Mouse (Mus musculus) 416B (cell line): ENCODE data around the gene Egfl7.

Experiments used
- DNase-seq: peaks from one replicate; pipeline ENCODE4 v3.0.0; 2011; ENCODE audit warnings: low read depth

Gene Egfl7

DNA sequence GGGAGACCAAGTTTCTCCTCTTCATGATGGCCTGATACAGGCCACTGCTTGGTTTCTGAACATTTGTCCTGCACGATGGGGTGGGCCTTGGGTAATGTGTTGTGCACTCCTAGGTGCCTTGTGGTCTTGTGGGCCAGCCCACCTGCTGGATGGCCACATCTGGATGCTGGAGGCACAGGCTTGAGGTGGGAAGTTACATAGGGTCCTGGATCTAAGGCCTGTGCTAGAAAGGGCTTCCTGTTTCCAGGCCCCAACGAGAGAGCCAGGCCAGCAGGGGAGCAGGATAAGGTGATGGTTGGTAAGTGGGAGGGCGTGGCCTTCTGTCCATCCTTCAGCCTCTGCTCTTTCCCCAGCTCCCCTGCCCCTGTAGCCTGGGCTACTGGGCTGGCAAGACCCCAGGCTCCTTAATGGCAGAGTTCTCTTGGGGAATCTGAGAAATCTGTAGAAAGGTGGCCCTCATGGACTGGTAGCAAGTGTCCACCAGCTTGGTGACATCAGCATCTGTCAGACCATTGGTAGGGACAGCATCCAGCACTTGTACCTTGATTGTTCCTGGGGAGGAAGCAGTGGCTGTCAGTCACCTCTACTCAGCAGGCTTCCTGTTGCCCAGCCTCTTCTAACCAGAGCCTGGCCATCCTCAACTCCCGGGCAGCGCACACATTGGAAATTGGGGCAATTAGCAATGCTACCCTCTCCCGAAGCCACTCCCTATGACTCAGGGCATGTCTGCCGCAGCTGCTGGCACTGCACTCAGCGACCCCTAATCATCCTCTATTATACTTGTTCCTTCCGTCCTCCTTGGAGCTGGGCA, 13.6 kb downstream of the Egfl7 start:
- no peak for DNase-seq

DNA sequence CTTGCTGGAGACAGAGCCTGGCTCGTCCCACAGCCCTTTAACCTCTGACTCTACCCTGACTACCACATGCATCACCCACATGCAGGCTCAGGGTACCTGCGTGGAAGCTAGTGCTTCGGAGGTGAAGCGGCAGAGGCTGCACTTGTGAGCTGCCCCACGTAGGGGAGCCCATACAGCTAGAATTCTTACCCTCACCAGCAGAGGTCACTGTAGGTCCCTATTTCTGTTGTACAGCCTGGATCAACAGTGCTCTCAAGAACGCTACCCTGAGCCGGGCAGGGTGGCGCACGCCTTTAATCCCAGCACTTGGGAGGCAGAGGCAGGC, 14.2 kb downstream of the Egfl7 start:
- peak; percentile 82 for DNase-seq

DNA sequence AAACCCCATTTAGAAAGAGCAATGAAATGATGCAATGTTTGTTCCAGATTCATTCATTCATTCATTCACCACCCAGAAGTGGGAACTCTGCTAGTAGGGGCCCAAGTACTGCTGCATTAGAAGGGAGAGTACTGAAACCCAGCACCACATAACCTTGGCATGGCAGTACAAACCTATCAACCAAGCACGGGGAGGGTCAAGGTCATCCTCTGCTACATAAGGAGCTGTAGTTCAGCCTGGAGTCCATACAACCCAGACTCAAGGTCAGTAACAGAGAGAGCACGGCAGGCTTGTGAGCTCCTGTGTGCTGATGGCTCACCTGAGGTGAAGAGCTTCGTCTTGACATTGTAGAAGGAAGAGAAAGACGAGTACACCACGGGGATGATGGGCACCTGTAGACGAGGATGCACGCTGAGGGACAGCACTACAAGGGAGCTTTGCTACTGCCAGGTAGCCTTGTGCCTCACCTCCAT, 14.7 kb downstream of the Egfl7 start:
- no peak for DNase-seq

DNA sequence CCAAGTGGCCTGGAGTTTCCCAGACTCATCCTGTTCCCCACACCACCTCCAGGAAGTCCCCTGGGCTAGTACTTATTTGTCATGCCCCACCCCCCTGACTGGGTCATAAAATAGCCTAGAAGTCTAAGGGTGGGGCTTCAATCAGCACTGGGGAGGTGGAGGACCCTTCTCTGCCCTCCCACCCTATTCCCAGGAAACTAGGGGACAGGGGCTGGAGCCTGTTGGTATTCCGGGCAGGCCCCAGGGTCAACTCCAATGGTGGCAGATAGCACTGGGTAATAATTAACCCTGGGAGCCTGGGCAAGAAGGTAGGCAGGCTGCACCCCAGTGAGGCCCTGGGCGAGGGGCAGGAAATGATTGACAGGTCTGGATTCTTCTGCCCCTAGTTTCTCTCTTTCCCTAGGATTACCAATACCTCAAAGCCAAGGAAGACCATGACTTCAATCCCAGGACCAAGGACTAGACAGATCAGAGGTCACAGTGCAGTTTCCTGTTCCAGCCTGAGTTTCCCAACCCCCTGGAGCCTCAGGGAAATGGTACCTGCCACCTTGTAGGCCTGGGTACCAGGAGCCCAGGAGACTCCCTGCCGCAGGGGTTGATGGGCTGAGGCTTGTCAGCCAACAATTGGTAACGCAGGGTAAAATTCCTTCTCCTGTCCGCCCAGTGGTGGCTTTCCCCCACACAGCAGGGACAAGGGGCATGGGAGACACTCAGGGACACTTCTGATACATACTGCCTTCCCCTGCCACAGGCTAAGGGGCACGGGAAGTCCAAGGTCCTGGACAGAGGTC, 15.3 kb downstream of the Egfl7 start:
- no peak for DNase-seq

DNA sequence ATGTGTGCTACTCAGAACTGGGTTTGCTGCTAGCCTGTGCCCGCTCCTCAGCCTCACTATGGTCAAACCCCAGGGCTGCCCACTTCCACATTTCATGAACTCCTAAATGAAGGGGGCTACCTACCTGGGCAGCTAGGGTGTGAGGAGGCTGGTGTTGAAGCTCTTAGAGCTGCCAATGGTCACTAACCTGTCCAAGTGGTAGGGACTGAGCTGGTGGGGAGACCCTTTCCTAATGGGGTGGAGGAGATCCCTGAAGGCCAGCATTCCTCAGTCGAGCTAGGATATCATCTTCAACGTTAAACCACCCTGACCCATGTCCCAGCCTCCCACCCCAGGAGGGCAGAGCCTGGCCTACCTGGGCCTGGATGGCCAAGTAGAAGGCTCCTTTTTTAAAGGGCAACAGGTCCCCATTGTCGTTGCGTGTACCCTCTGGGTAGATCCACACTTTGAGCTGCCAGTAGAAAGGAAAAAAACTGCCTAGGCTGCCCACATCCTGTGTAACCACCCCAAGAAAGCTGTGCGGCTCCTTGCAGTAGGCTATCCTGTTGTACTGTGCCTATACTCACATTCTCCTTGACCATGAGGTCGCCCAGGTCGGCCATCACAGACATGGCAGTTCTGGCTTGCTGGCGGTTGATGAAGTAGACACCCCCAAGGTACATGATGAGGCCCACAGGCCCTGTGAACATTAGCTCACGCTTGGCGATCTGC, 16.1 kb downstream of the Egfl7 start:
- no peak for DNase-seq

DNA sequence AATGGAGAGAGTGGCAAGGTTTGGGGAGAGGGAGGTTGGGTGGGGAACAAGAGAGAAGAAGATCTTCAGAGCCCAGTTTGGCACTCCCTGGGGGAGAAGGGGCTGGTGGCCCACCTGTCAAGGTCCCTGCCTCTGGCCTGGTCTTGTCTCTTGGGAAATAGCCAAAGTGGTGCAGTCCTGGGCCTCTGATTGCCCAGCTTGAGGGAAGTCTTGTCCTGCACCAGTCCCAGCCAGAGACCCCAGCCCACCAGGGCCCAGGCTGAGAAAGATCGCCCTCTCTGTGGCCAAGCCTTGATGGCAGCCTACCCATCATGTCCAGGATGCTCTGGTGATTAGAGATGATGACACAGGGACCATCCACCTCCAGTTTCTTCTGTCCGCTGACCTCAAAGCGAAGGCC, 17.1 kb downstream of the Egfl7 start:
- no peak for DNase-seq

DNA sequence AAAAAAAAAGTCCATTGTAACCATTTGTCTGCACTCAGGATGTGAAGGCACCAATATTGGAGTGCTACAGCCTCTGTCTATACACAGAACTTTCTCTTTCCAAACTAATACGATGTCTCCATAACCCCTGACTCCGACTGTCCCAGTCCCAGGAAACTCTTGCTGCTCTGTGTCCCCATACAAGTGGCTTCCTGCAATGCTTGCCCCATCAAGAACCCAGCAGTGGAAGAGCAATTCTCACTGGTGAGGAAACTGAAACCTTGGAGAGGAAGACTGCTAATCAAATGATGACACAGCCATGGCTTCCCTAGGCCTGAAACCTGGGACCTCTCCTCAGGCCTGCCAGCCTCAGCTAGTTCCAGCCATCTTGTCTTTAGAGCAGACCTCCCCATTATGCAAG, 18.0 kb downstream of the Egfl7 start:
- DNase-seq, result peak; percentile 46

DNA sequence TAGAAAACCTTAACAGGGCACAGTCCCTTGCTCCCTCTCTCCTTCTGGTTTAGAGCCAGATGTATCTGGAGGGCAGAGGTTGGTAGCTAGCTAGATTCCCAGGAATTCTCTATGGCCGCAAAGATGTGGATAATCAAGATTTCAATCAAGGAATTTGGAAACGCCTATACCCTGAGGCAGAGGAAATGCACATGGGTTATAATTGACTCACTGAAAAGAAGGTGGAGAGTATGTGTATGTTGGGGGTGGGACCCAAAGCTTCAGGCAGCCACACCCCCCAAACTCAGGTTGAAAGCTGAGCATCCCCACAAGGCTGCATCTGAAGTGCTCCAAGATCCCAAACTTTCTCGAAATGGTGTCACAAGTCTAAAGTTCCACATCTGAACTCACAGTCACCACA, 18.6 kb downstream of the Egfl7 start:
- DNase-seq, result no peak

DNA sequence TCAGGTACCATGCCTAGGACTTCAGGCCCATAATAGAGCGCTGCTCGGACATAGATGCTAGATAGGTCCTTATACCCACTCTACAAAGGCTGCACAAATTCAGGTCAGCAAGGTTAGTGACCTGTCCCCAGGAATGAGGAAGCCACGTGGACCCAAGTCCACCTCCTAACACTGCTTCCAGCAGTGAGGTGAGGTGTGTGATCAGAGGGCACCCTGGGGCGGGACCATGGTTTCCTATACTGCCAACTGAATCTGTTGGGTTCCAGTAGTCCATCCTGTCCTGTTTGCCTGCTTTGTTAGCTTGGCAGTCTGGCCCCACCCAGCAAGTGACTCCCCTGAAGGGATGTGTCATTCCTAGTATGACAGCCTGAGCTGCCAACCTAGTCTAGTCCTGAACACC, 20.2 kb downstream of the Egfl7 start:
- DNase-seq, result no peak

DNA sequence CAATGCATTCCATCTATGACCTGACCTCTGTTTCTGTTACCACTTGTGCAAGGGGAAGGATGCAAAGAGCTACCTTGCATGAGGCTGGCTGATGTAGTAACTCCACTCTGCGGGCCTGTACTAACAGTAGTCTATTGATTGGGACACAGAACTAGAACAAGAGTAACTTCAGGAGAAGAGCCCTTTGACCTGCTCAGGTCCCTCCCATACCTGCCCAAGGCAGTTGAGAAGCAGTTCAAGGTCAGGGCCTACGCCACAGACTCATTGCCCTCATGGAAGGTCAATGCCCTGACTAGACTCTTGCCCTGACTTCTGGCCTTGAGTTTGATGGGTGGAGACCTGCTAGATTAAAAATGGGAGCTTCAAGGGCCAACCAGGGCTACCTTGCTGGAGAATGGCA, 20.9 kb downstream of the Egfl7 start:
- no peak for DNase-seq

DNA sequence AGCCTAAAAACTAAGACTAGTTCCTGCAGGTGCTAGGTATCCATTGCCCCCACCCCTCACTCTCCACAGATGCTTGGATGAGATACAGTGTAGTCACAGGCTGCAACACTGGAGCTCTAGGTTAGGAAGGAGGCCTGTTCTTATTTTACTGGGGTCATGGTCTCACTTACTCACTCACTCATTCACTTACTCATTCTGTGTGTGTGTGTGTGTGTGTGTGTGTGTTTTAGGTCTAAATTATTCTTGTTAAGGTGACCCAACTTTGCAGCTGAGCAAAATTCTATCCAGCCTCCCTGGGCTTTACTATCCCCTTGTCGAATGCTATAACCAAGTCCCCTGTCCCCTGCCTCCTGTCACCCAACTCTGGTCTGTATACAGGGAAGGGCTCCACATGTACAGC, 21.8 kb downstream of the Egfl7 start:
- no peak for DNase-seq

DNA sequence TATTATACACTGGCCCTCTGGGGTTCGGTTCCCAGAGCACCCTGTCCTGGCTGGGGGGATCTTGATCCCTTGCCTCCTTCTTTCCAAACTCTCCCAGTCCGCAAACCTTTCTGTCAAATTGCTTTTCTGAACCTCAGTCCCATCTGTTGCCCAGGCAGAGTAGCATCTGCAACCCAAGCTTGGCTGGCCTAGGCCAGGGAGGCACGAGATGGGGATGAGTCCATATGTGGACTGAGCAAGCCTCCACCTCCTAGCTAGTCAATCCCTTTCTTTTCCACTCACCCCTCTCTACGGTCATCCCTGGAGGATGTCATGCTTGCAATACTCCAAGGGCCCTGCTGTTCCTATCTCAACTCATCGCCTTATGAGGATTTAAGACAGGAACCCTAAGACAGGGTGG, 22.8 kb downstream of the Egfl7 start:
- DNase-seq, result no peak

DNA sequence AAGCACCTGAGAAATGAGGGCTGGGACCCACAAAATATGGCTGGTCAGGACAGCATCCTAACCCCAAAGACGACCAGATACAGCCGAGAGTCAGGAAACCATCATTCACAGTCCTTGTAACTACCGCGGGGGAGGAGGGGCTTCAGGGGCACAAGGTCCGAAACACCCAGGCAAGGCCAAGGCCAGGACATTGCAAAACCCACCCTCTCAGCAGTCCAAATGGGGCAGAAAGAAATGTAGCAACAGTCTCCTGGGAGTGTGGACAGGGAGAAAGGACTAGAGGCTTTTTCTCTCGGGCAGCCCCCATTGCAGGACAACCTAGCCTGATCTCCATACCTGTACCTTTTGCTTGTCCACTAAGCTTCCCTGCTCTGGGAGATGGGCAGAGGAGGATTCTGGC, 23.3 kb downstream of the Egfl7 start:
- peak; percentile 54 for DNase-seq

DNA sequence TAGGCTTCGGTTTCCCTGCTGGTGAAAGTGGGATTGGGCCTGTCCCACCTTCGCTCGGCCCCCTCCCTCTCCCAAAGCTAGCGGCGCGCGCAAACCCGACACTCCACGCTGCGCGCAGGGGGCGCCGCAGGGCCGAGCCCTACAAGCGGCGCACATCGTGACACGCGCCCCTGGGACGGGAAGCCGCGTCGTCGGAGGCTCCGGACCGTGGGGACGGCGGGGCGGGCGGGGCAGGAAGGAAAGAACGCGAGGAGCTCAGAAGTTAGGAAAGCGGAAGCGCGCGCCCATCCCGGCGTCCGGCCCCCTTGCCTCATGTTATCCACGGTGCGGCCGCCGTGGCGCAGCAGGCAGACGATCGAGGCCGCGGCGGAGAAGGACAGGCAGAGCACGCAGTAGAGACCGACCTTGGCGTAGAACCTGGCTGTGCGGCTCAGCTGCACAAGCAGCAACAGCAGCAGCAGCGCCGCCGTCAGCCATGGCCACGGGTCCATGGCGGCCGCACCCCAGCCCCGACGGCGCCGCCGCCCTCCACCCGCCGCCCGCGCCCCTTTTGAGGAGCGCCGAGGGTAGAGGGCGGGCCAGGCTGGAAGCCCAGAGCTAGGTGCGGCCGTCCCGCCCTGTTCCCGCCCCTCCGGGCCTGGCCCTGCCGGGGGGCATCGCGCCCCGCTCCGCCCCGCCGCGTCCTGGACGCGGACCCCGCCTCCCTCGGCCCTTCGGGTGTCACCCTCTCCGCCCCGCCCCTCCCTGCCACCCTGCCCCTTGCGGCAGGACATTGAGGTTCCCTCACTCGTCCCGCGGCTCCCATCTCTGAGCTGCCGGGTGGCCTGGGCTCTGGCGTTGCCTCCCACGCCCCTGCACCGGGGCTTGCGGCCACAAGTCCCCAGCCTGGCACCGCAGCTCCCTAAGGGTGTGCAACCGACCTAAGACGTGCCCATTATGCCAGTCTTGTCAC, 24.2 kb downstream of the Egfl7 start, which contains the start of gene Agpat2:
Gene Agpat2 (minus strand): TSS at position 698 of the 952 bp plus-strand sequence.
- peak; percentile 88 for DNase-seq

DNA sequence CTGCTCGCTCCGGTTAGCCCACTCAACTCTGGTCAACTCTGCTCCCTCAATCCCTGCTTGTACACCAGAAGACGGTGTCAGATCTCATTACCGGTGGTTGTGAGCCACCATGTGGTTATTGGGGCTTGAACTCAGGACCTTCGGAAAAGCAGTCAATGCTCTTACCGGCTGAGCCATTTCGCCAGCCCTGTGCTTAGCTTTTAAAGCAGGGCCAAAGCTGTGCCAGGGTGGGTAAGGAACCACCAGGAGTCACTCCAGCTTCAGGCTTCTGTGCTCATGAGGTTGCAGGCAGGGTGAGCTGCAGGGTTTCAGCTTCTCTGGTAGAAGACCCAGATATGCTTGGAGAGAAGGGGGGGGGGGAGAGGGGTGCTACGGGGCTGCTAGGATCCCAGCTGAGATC, 25.5 kb downstream of the Egfl7 start:
- peak; percentile 60 for DNase-seq

DNA sequence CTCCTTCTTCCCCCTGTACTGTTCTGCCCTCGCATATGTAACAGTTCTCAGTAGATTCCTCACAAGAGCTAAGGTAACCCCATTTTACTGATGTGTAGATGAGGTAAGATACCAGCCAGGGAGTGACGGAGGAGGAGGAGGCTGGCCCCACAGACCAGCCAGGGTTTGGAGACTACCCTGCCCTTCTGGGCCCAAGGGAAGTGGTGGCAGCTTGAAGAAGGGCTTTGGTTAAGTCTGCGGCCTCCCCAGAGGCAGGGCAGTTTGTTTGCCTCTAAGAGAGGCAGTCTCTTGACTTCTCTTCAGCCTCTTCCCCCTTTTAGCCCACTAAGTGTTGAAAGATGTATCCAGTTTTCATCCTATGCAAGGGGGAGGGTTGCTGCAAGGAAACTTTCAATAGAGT, 26.8 kb downstream of the Egfl7 start:
- peak; percentile 58 for DNase-seq

DNA sequence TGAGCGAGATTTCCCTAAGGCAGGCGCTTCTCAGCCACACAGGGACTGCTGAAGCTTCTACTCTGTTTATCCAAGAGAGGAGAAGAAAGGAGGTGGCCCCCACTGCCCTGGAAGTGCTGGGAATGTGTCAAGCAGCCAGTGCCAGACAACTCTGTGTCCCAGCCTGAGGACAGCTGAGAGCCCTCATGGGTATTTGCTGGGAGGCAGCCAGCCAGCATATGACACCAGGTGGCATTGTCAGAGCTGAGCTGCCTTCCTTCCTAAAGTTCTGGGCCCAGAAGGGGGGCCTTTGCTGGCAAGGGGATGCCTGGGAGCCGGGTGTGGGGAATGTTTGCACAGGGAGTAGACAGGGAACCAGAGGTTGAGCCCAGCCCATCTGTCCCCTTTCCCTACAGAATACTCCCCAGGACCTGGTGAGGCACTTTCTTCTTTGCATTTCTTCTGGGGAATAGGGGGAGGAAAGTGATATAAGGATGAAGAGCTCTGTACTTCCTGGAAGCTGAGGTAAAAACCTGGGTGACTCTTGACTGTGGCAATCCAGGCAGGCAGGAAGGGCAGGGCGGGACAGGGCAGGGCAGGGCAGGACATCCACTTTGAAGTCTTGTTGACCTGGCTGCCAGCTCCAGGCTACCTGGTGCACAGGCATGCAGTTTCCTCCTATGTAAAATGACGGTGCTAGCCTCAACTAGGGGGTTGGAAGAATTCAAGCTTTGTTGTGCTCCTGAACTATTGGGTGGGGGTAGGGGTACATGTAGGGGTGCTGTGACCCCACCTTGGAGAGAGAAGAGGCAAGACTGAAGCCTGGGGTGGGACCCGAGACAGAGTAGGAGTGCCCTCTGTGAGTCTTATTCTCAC, 27.5 kb downstream of the Egfl7 start:
- DNase-seq, result no peak

DNA sequence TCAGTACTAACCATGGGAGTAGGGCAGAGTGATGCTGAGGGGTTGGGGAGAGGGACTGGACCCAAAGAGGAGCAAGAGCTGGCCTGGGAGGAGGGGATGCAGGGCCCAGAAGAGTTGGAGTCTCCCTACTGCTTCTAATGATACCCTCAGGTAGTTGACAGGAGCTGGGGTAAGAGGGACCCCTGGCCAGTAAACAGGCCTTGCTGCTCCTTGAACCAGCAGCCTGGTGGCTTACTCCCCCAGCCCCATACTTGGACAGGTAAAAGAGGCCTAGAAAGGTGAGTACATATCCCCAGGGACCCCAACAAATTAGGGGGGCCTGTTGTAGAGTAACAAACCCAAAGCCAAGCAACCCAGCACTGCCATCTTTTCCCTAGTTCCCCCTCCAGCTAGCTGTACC, 29.0 kb downstream of the Egfl7 start:
- no peak for DNase-seq

DNA sequence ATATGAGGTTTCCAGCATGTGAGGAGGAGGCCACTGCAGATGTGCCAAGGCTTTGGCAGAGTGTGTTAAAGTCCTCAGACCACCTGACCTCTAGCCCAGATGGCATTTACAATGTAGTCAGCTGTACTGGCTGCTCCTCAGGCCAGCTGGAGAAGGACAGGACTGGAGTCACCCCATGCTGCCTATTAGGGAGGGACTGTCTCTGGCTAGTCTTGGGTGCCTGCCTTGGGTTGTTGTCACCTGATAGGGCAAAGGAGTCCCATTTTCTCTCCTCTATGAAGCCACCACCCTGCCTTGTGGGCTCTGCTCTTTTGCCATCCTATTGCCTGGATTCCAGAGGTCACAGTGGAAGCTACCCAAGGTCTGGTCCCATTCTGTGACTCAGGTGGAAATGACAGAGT, 29.4 kb downstream of the Egfl7 start:
- peak; percentile 61 for DNase-seq

DNA sequence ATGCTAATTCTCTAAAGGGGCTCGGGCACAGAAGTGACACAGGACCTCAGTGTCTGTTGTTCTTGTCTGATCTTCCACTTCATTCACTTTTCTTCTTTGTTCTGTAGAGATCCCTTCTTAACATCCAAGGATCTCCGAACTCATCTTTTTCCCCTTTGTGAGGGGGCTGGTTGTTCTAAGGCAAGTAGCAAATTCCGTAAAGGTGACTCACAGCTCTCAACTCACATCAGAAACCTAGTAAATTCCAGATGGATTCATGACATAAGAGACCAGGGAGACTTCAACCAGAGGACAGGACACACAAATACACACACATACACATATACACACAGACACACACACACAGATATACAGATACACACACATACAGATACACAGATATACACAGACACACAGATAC, 30.7 kb downstream of the Egfl7 start:
- no peak for DNase-seq

DNA sequence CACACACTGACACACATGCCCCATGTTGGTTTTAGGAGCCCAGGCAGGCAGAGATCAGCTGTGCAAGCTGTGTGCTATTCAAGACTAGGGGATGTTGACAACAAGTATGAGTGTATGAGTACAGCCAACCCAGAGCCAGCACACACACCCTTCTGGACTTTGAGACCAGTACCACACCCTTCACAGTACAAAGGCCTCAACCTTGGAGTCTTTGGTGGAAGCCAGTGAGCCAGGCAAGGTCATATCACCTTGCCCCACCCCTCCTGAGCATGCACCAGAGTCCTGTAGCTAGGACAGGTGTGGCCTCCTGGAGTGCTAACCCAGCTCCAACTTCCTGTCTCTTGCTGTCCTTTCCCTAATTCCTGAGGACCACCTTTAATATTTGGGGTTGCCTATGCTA, 31.2 kb downstream of the Egfl7 start:
- no peak for DNase-seq
